Mouse (Mus musculus): ENCODE results near the gene Chpf. TPM values are rescaled to one million over a fixed set of nuclear protein-coding genes. Genes with fewer than 3 reads are reported as not detected.

The Chpf gene
- polyA plus RNA-seq, 1 experiment from 2014 or later = 17.8 TPM

GRCm38 (mm10) chr1:75443247-75444024 lies 35.7 kb downstream of the Chpf start:
- WGBS = 17% methylated on average over 13 of the region's 13 CpGs
- peak overlapping the region; percentile 90 for H3K27ac ChIP-seq (ENCODE audit: low read depth, low read length)
- H3K4me3 ChIP-seq (ENCODE audit: low read depth, low read length) = no peak overlapping the region
- H3K4me1 ChIP-seq (replicated peaks; ENCODE audit: control insufficient read depth, insufficient read depth, low read length) = peaks cover 44% of the 10 kb centered on the region
- H3K9ac ChIP-seq (ENCODE audit: low read depth, low read length) = peak overlapping the region; percentile 32; the same call in 1 of the 2 replicates
- H3K27me3 ChIP-seq (ENCODE audit: control insufficient read depth, insufficient read depth, low read length) = peaks cover 2% of the 10 kb centered on the region; the same call in 1 of the 2 replicates
- peak overlapping the region; percentile 8; the same call in 1 of the 2 replicates for H3K4me2 ChIP-seq (replicated peaks; ENCODE audit: low read depth, low read length)
- ATAC-seq (ENCODE audit: low FRiP score) (no peak), DNase-seq (ENCODE audit: low spot score) (no peak)
- H3K36me3 ChIP-seq (ENCODE audit: control insufficient read depth, insufficient read depth, low read length) = no peaks in the 10 kb centered on the region
- H3K9me3 ChIP-seq (ENCODE audit: control insufficient read depth, low read length) = no peaks in the 10 kb centered on the region

- Histone ChIP-seq H3K9ac (ENCODE audit: low read depth, low read length) (no peak overlapping the region), H3K4me1 (replicated peaks; ENCODE audit: control insufficient read depth, insufficient read depth, low read length) (peaks cover 38% of the 10 kb centered on the region), H3K27ac (ENCODE audit: low read depth, low read length) (peak overlapping the region; percentile 90), H3K27me3 (ENCODE audit: control insufficient read depth, insufficient read depth, low read length) (no peaks in the 10 kb centered on the region; the same call in 1 of the 2 replicates), H3K36me3 (ENCODE audit: control insufficient read depth, insufficient read depth, low read length) (no peaks in the 10 kb centered on the region), H3K4me2 (replicated peaks; ENCODE audit: low read depth, low read length) (no peak overlapping the region), H3K9me3 (ENCODE audit: control insufficient read depth, low read length) (no peaks in the 10 kb centered on the region), H3K4me3 (ENCODE audit: low read depth, low read length) (no peak overlapping the region)
- ATAC-seq (ENCODE audit: low FRiP score) = no peak
- no peak for DNase-seq (ENCODE audit: low spot score)
- 38% methylated on average over 8 of the region's 8 CpGs for WGBS
These were observed 36.3 kb downstream of the Chpf start for GRCm38 (mm10) chr1:75442811-75443210.

GRCm38 (mm10) chr1:75442171-75442570 lies 36.9 kb downstream of the Chpf start:
- Histone ChIP-seq H3K4me1 (replicated peaks; ENCODE audit: control insufficient read depth, insufficient read depth, low read length) (peaks cover 32% of the 10 kb centered on the region), H3K9ac (ENCODE audit: low read depth, low read length) (no peak overlapping the region), H3K36me3 (ENCODE audit: control insufficient read depth, insufficient read depth, low read length) (no peaks in the 10 kb centered on the region), H3K27me3 (ENCODE audit: control insufficient read depth, insufficient read depth, low read length) (no peaks in the 10 kb centered on the region; the same call in 1 of the 2 replicates), H3K27ac (ENCODE audit: low read depth, low read length) (peak overlapping the region; percentile 90), H3K4me3 (ENCODE audit: low read depth, low read length) (no peak overlapping the region), H3K9me3 (ENCODE audit: control insufficient read depth, low read length) (no peaks in the 10 kb centered on the region), H3K4me2 (replicated peaks; ENCODE audit: low read depth, low read length) (no peak overlapping the region)
- no peak for DNase-seq (ENCODE audit: low spot score)
- WGBS = 78% methylated on average over 9 of the region's 9 CpGs
- ATAC-seq (ENCODE audit: low FRiP score) = no peak

DNA sequence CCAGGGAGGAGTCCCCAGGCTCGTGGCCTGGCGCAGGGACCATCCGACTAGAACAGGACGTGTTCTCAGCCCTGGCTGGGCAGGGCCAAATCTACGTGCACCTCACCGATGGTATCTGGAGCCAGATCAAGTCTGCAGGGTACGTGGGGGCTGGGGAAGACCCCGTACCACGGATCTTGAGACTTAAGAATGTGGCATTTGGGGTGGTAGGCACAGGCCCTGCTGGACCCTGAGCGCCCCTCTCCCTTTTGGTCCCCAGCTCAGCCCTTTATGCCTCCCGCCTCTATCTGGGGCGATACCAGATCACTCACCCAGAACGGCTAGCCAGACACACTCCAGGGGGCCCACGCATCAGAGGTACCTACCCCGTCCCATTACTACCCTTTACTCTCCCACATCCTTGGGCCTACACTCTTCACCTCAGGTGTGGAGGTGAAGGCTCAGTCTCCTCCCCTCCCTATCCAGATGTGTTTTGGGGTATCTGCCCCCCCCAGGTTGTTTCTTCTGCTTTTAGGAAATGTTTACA lies 37.6 kb downstream of the Chpf start:
- Histone ChIP-seq H3K9me3 (ENCODE audit: control insufficient read depth, low read length) (no peaks in the 10 kb centered on the region), H3K4me1 (replicated peaks; ENCODE audit: control insufficient read depth, insufficient read depth, low read length) (peaks cover 28% of the 10 kb centered on the region), H3K4me2 (replicated peaks; ENCODE audit: low read depth, low read length) (no peak overlapping the region), H3K9ac (ENCODE audit: low read depth, low read length) (no peak overlapping the region), H3K27ac (ENCODE audit: low read depth, low read length) (no peak overlapping the region), H3K36me3 (ENCODE audit: control insufficient read depth, insufficient read depth, low read length) (no peaks in the 10 kb centered on the region), H3K27me3 (ENCODE audit: control insufficient read depth, insufficient read depth, low read length) (no peaks in the 10 kb centered on the region; the same call in 1 of the 2 replicates), H3K4me3 (ENCODE audit: low read depth, low read length) (no peak overlapping the region)
- 84% methylated on average over 15 of the region's 15 CpGs for WGBS
- ATAC-seq (ENCODE audit: low FRiP score) = no peak
- no peak for DNase-seq (ENCODE audit: low spot score)

DNA sequence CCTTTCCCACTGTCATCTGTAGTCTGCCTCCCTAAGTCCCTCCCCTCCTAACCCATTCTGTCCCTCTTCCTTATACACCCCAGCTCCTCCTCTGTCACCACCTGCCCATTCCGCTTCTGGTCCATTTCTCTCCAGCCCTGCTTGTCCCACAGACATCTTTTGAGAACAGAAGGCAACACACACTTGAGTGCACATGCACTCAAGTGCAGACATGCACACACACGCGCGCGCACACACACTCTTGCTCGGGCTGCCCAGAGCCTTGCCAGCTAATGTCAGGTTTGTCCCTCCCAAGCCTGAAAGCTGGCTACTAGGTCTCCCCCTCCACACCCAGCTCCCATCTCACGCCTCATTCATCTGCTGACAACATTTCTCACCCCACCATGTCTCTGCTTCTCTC lies 38.4 kb downstream of the Chpf start:
- Histone ChIP-seq H3K27ac (ENCODE audit: low read depth, low read length) (no peak overlapping the region), H3K4me1 (replicated peaks; ENCODE audit: control insufficient read depth, insufficient read depth, low read length) (peaks cover 23% of the 10 kb centered on the region), H3K36me3 (ENCODE audit: control insufficient read depth, insufficient read depth, low read length) (no peaks in the 10 kb centered on the region), H3K4me3 (ENCODE audit: low read depth, low read length) (no peak overlapping the region), H3K9ac (ENCODE audit: low read depth, low read length) (no peak overlapping the region), H3K4me2 (replicated peaks; ENCODE audit: low read depth, low read length) (no peak overlapping the region), H3K9me3 (ENCODE audit: control insufficient read depth, low read length) (no peaks in the 10 kb centered on the region), H3K27me3 (ENCODE audit: control insufficient read depth, insufficient read depth, low read length) (no peaks in the 10 kb centered on the region)
- DNase-seq (ENCODE audit: low spot score) (no peak), ATAC-seq (ENCODE audit: low FRiP score) (no peak)
- WGBS = 92% methylated on average over 7 of the region's 7 CpGs

DNA sequence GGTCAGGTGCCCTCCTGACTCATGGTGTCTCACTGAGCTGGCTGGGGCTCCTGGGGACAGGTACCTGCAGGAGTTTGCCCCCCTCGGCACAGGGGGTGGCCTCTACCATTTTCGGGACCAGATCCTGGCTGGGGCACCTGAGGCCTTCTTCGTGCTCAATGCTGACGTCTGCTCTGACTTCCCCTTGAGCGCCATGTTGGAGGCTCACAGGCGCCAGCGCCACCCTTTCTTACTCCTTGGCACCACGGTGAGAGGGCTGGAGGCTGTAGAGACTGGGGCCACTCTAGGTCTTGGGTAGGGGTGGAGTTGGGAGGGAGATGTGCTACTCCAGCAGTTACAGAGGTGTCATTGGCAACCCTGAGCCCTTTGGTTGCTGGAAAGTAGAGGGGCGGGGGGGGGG lies 40.3 kb downstream of the Chpf start:
- Histone ChIP-seq H3K4me3 (ENCODE audit: low read depth, low read length) (no peak overlapping the region), H3K9me3 (ENCODE audit: control insufficient read depth, low read length) (no peaks in the 10 kb centered on the region), H3K27me3 (ENCODE audit: control insufficient read depth, insufficient read depth, low read length) (no peaks in the 10 kb centered on the region), H3K4me1 (replicated peaks; ENCODE audit: control insufficient read depth, insufficient read depth, low read length) (peaks cover 18% of the 10 kb centered on the region), H3K9ac (ENCODE audit: low read depth, low read length) (no peak overlapping the region), H3K27ac (ENCODE audit: low read depth, low read length) (no peak overlapping the region), H3K36me3 (ENCODE audit: control insufficient read depth, insufficient read depth, low read length) (no peaks in the 10 kb centered on the region), H3K4me2 (replicated peaks; ENCODE audit: low read depth, low read length) (no peak overlapping the region)
- no peak for ATAC-seq (ENCODE audit: low FRiP score)
- WGBS = 81% methylated on average over 8 of the region's 9 CpGs
- no peak for DNase-seq (ENCODE audit: low spot score)

DNA sequence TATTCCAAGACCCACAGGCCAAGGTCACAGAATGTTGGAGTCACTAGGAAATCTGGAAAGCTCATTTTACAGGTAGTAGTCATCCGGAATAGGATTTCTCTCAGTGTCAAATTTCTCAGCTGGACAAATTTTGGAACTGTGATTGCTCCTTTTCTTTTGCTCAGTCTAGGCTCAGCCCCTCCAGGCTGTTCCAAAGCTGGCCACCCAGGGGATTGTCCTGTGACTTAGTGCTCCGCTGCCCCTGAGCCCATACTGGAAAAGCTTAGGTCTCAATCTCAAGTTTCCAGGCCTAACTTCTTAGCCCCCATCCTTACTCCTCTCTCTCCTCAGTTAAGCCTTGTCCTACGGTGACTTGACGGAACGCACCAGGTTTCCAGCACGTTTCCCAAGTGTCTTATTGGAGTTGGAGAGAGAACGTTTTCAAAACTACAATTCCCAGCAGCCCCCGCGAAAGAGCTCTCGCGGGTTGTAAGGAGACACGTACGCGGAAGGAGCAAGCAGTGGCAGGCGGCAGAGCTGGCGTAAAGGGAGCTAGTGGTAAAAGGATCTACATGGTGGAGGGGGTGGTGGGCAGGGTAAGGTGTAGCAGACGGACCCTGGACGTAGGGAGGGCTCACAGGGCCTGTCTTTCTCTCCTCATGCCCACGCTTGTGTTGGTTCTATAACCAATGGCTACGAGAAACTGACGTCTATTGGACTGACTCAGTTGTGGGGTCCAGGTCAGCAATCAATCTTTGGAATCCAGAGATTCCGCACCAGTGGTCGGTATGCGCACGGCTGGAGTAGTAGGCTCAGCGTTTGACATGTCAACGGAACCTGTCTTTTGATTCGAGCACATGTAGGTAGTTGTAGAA lies 43.4 kb downstream of the Chpf start, which contains the start of gene Gmppa:
TSS of gene Gmppa (plus strand) at position 456 of the 854 bp plus-strand sequence.
- DNase-seq (ENCODE audit: low spot score) (peak; percentile 89), ATAC-seq (ENCODE audit: low FRiP score) (peak; percentile 83)
- 6% methylated on average over 28 of the region's 28 CpGs for WGBS
- H3K9ac ChIP-seq (ENCODE audit: low read depth, low read length) = peak within 1 kb of the TSS; percentile 60
- no peak within 1 kb of the TSS for H3K27ac ChIP-seq (ENCODE audit: low read depth, low read length)
- H3K4me2 ChIP-seq (replicated peaks; ENCODE audit: low read depth, low read length) = peak within 1 kb of the TSS; percentile 56
- H3K4me1 ChIP-seq (replicated peaks; ENCODE audit: control insufficient read depth, insufficient read depth, low read length) = peaks cover 3% of the 10 kb centered on the region; the same call in 1 of the 2 replicates
- peak within 1 kb of the TSS; percentile 53 for H3K4me3 ChIP-seq (ENCODE audit: low read depth, low read length)
- no peaks in the 10 kb centered on the region for H3K27me3 ChIP-seq (ENCODE audit: control insufficient read depth, insufficient read depth, low read length)
- no peaks in the 10 kb centered on the region for H3K36me3 ChIP-seq (ENCODE audit: control insufficient read depth, insufficient read depth, low read length)
- H3K9me3 ChIP-seq (ENCODE audit: control insufficient read depth, low read length) = no peaks in the 10 kb centered on the region

- H3K36me3 ChIP-seq (ENCODE audit: control insufficient read depth, insufficient read depth, low read length) = no peaks in the 10 kb centered on the region
- no peak overlapping the region for H3K4me2 ChIP-seq (replicated peaks; ENCODE audit: low read depth, low read length)
- H3K9me3 ChIP-seq (ENCODE audit: control insufficient read depth, low read length) = no peaks in the 10 kb centered on the region
- H3K4me1 ChIP-seq (replicated peaks; ENCODE audit: control insufficient read depth, insufficient read depth, low read length) = peaks cover 20% of the 10 kb centered on the region
- peak; percentile 87 for DNase-seq (ENCODE audit: low spot score)
- H3K9ac ChIP-seq (ENCODE audit: low read depth, low read length) = no peak overlapping the region
- H3K4me3 ChIP-seq (ENCODE audit: low read depth, low read length) = no peak overlapping the region
- ATAC-seq (ENCODE audit: low FRiP score) = no peak
- peaks cover 37% of the 10 kb centered on the region for H3K27me3 ChIP-seq (ENCODE audit: control insufficient read depth, insufficient read depth, low read length)
- 38% methylated on average over 10 of the region's 10 CpGs for WGBS
- H3K27ac ChIP-seq (ENCODE audit: low read depth, low read length) = no peak overlapping the region
These were observed 53.2 kb downstream of the Chpf start for GRCm38 (mm10) chr1:75425796-75426471.
